Mouse (Mus musculus): ENCODE measurements at regions not wholly inside any gene's neighbourhood (a gene's known extent, or its start where the extent isn't known, plus 50 kb on each side); places are given as distances from the start of the nearest gene placed in this dataset.
A peak's percentile ranks its signal among the peaks of the same experiment; 100 is the strongest.

- no peaks in the 10 kb centered on the region for H3K4me1 ChIP-seq (ENCODE audit: control insufficient read depth, insufficient read depth, low read length)
- H3K27ac ChIP-seq (replicated peaks; ENCODE audit: low read depth, low read length) = no peak overlapping the region
- WGBS = 75% methylated on average over 2 of the region's 2 CpGs
- no peak overlapping the region for H3K4me2 ChIP-seq (ENCODE audit: low read depth, severe bottlenecking)
- DNase-seq (ENCODE audit: low spot score) (no peak), ATAC-seq (ENCODE audit: insufficient number of reproducible peaks, low FRiP score, low TSS enrichment, low read depth) (no peak)
- H3K4me3 ChIP-seq (ENCODE audit: low read depth, low read length) = no peak overlapping the region
- no peak overlapping the region for H3K9ac ChIP-seq (ENCODE audit: low read length)
- no peaks in the 10 kb centered on the region for H3K9me3 ChIP-seq (ENCODE audit: control insufficient read depth, low read length)
- no peaks in the 10 kb centered on the region for H3K36me3 ChIP-seq (ENCODE audit: control insufficient read depth, insufficient read depth, low read length)
- H3K27me3 ChIP-seq (ENCODE audit: control insufficient read depth, insufficient read depth, low read length) = no peaks in the 10 kb centered on the region
Measured at GRCm38 (mm10) chr9:9376650-9377189, 137.8 kb upstream of the Arhgap42 start.

- WGBS = 17% methylated on average over 3 of the region's 3 CpGs
- no peak overlapping the region for H3K4me2 ChIP-seq (ENCODE audit: low read depth, severe bottlenecking)
- peak; percentile 44; the same call in 1 of the 2 replicates for ATAC-seq (ENCODE audit: insufficient number of reproducible peaks, low FRiP score, low TSS enrichment, low read depth)
- H3K4me3 ChIP-seq (ENCODE audit: low read depth, low read length) = no peak overlapping the region
- no peaks in the 10 kb centered on the region for H3K27me3 ChIP-seq (ENCODE audit: control insufficient read depth, insufficient read depth, low read length)
- H3K36me3 ChIP-seq (ENCODE audit: control insufficient read depth, insufficient read depth, low read length) = no peaks in the 10 kb centered on the region
- no peaks in the 10 kb centered on the region for H3K9me3 ChIP-seq (ENCODE audit: control insufficient read depth, low read length)
- H3K9ac ChIP-seq (ENCODE audit: low read length) = no peak overlapping the region
- H3K4me1 ChIP-seq (ENCODE audit: control insufficient read depth, insufficient read depth, low read length) = no peaks in the 10 kb centered on the region
- peak; percentile 74 for DNase-seq (ENCODE audit: low spot score)
- no peak overlapping the region for H3K27ac ChIP-seq (replicated peaks; ENCODE audit: low read depth, low read length)
Measured at GRCm38 (mm10) chr9:9375304-9375904, 136.5 kb upstream of the Arhgap42 start.

- H3K9ac ChIP-seq (ENCODE audit: low read length) = no peak overlapping the region
- H3K9me3 ChIP-seq (ENCODE audit: control insufficient read depth, low read length) = no peaks in the 10 kb centered on the region
- DNase-seq (ENCODE audit: low spot score) = no peak
- H3K4me1 ChIP-seq (ENCODE audit: control insufficient read depth, insufficient read depth, low read length) = no peaks in the 10 kb centered on the region
- 44% methylated on average over 1 of the region's 1 CpGs for whole genome bisulfite sequencing
- no peak for ATAC-seq (ENCODE audit: insufficient number of reproducible peaks, low FRiP score, low TSS enrichment, low read depth)
- no peaks in the 10 kb centered on the region for H3K36me3 ChIP-seq (ENCODE audit: control insufficient read depth, insufficient read depth, low read length)
- H3K27me3 ChIP-seq (ENCODE audit: control insufficient read depth, insufficient read depth, low read length) = no peaks in the 10 kb centered on the region
- H3K4me2 ChIP-seq (ENCODE audit: low read depth, severe bottlenecking) = no peak overlapping the region
- no peak overlapping the region for H3K4me3 ChIP-seq (ENCODE audit: low read depth, low read length)
- H3K27ac ChIP-seq (replicated peaks; ENCODE audit: low read depth, low read length) = no peak overlapping the region
Measured at GRCm38 (mm10) chr9:9372594-9372993, 133.7 kb upstream of the Arhgap42 start.

- Histone ChIP-seq H3K4me1 (ENCODE audit: control insufficient read depth, insufficient read depth, low read length) (no peaks in the 10 kb centered on the region), H3K27me3 (ENCODE audit: control insufficient read depth, insufficient read depth, low read length) (no peaks in the 10 kb centered on the region), H3K9me3 (ENCODE audit: control insufficient read depth, low read length) (no peaks in the 10 kb centered on the region), H3K36me3 (ENCODE audit: control insufficient read depth, insufficient read depth, low read length) (no peaks in the 10 kb centered on the region), H3K4me2 (ENCODE audit: low read depth, severe bottlenecking) (no peak overlapping the region), H3K9ac (ENCODE audit: low read length) (no peak overlapping the region), H3K4me3 (ENCODE audit: low read depth, low read length) (no peak overlapping the region), H3K27ac (replicated peaks; ENCODE audit: low read depth, low read length) (no peak overlapping the region)
- ATAC-seq (ENCODE audit: insufficient number of reproducible peaks, low FRiP score, low TSS enrichment, low read depth) = no peak
- DNase-seq (ENCODE audit: low spot score) = no peak
- 95% methylated on average over 1 of the region's 1 CpGs for WGBS
Measured at GRCm38 (mm10) chr9:9368731-9369130, 129.8 kb upstream of the Arhgap42 start.

- H3K27me3 ChIP-seq (ENCODE audit: control insufficient read depth, insufficient read depth, low read length) = no peaks in the 10 kb centered on the region
- no peaks in the 10 kb centered on the region for H3K4me1 ChIP-seq (ENCODE audit: control insufficient read depth, insufficient read depth, low read length)
- no peak for DNase-seq (ENCODE audit: low spot score)
- WGBS = 58% methylated on average over 1 of the region's 1 CpGs
- ATAC-seq (ENCODE audit: insufficient number of reproducible peaks, low FRiP score, low TSS enrichment, low read depth) = no peak
- no peaks in the 10 kb centered on the region for H3K36me3 ChIP-seq (ENCODE audit: control insufficient read depth, insufficient read depth, low read length)
- H3K4me2 ChIP-seq (ENCODE audit: low read depth, severe bottlenecking) = no peak overlapping the region
- H3K27ac ChIP-seq (replicated peaks; ENCODE audit: low read depth, low read length) = no peak overlapping the region
- no peaks in the 10 kb centered on the region for H3K9me3 ChIP-seq (ENCODE audit: control insufficient read depth, low read length)
- no peak overlapping the region for H3K4me3 ChIP-seq (ENCODE audit: low read depth, low read length)
- no peak overlapping the region for H3K9ac ChIP-seq (ENCODE audit: low read length)
Measured at GRCm38 (mm10) chr9:9342456-9343185, 103.7 kb upstream of the Arhgap42 start.

GRCm38 (mm10) chr9:9318624-9319023 lies 79.7 kb upstream of the Arhgap42 start:
- Histone ChIP-seq H3K4me3 (ENCODE audit: low read depth, low read length) (no peak overlapping the region), H3K36me3 (ENCODE audit: control insufficient read depth, insufficient read depth, low read length) (no peaks in the 10 kb centered on the region), H3K27me3 (ENCODE audit: control insufficient read depth, insufficient read depth, low read length) (no peaks in the 10 kb centered on the region), H3K9ac (ENCODE audit: low read length) (no peak overlapping the region), H3K4me2 (ENCODE audit: low read depth, severe bottlenecking) (no peak overlapping the region), H3K9me3 (ENCODE audit: control insufficient read depth, low read length) (no peaks in the 10 kb centered on the region), H3K27ac (replicated peaks; ENCODE audit: low read depth, low read length) (no peak overlapping the region), H3K4me1 (ENCODE audit: control insufficient read depth, insufficient read depth, low read length) (no peaks in the 10 kb centered on the region)
- 77% methylated on average over 1 of the region's 1 CpGs for WGBS
- ATAC-seq (ENCODE audit: insufficient number of reproducible peaks, low FRiP score, low TSS enrichment, low read depth) (no peak), DNase-seq (ENCODE audit: low spot score) (no peak)

- Histone ChIP-seq H3K4me1 (ENCODE audit: control insufficient read depth, insufficient read depth, low read length) (no peaks in the 10 kb centered on the region), H3K9ac (ENCODE audit: low read length) (no peak overlapping the region), H3K27me3 (ENCODE audit: control insufficient read depth, insufficient read depth, low read length) (no peaks in the 10 kb centered on the region), H3K27ac (replicated peaks; ENCODE audit: low read depth, low read length) (no peak overlapping the region), H3K4me2 (ENCODE audit: low read depth, severe bottlenecking) (no peak overlapping the region), H3K36me3 (ENCODE audit: control insufficient read depth, insufficient read depth, low read length) (no peaks in the 10 kb centered on the region), H3K4me3 (ENCODE audit: low read depth, low read length) (no peak overlapping the region), H3K9me3 (ENCODE audit: control insufficient read depth, low read length) (no peaks in the 10 kb centered on the region)
- no peak for DNase-seq (ENCODE audit: low spot score)
- ATAC-seq (ENCODE audit: insufficient number of reproducible peaks, low FRiP score, low TSS enrichment, low read depth) = no peak
- 85% methylated on average over 4 of the region's 4 CpGs for WGBS
Measured at GRCm38 (mm10) chr9:9316021-9316420, 77.1 kb upstream of the Arhgap42 start.

GRCm38 (mm10) chr9:9312274-9312673 lies 73.4 kb upstream of the Arhgap42 start:
- Histone ChIP-seq H3K36me3 (ENCODE audit: control insufficient read depth, insufficient read depth, low read length) (no peaks in the 10 kb centered on the region), H3K27ac (replicated peaks; ENCODE audit: low read depth, low read length) (no peak overlapping the region), H3K4me2 (ENCODE audit: low read depth, severe bottlenecking) (no peak overlapping the region), H3K4me3 (ENCODE audit: low read depth, low read length) (no peak overlapping the region), H3K4me1 (ENCODE audit: control insufficient read depth, insufficient read depth, low read length) (no peaks in the 10 kb centered on the region), H3K9ac (ENCODE audit: low read length) (no peak overlapping the region), H3K27me3 (ENCODE audit: control insufficient read depth, insufficient read depth, low read length) (no peaks in the 10 kb centered on the region), H3K9me3 (ENCODE audit: control insufficient read depth, low read length) (no peaks in the 10 kb centered on the region)
- DNase-seq (ENCODE audit: low spot score) = no peak
- ATAC-seq (ENCODE audit: insufficient number of reproducible peaks, low FRiP score, low TSS enrichment, low read depth) = no peak

Data from limb, embryonic 11.5 days (tissue).